Mouse (Mus musculus) ovary, adult 2 months (tissue): Measurements from ENCODE around the gene Lacc1. TPM values are rescaled to one million over a fixed set of nuclear protein-coding genes. Genes with fewer than 3 reads are reported as not detected.

ENCODE experiments used
- polyA plus RNA-seq: library from polyadenylated mRNA; depleted of rRNA; stranded (reverse); fragments of >200 nt; gene quantifications from 2 replicates; pipeline ENCODE4 v1.2.3, GENCODE M21; 2012; rRNA removed

The Lacc1 gene
- polyA plus RNA-seq = 7.6 and 8.1 TPM in 2 replicates

GRCm38 (mm10) chr14:77036226-77037046 lies at the start of gene Lacc1, which contains the start of gene Ccdc122:
Gene Lacc1 (minus strand): TSS chr14:77036904.
Gene Ccdc122 (plus strand): TSS chr14:77036772.

Other genes starting within 250 kb of the Lacc1 start
- gene Ccdc122, start 132 bp downstream of the Lacc1 start, polyA plus RNA-seq = 0.96 and 2.0 TPM in 2 replicates
- gene Enox1, start 119.9 kb upstream of the Lacc1 start, polyA plus RNA-seq = 5.3 and 6.5 TPM in 2 replicates